ENCODE assay signal across 30 mouse cellular contexts in the genomic region with DNA sequence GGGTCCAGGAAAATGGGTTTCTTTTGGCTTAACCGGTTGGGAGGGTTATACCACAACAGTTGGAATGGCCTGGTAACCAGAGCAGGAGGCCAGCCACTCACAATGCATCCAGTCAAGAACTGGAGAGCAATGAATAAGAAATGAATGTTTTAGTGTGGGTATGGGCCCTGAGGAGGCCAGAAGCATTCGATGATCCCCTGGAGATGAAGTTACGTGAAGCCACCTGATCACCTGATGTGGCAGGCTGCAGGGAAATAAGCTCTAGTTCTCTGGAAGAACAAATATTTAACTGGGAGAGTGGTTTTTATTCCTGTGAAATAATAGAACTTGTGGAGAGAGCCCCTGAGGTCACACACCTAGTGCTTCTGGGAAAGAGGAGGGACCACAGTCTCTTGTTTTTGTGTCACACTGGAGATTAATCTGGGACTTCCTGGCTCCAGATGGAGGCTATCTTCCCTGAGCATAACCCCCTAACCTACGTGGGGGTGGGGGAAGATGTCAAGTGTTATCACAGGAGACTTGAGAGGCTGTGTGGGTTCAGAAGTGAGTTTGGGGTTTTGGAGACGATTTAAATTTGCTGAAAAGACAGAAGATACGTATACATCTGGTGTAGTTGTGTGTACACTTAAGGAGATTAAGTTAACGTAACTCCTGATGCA. TPM values are rescaled to one million over a fixed set of nuclear protein-coding genes. Genes with fewer than 3 reads are reported as not detected.
DNase-seq lines count a peak whose midpoint lies in the region; ATAC-seq and TF ChIP-seq lines count a peak whose summit lies in the region.
"Had no signal": no experiment of that assay in that cellular context is flagged by ENCODE, and none has a peak within 500 bp of the region (broad histone marks: within the 10 kb centered on the region; RNA-seq: fewer than 3 reads in every experiment).

No protein-coding gene starts in this region.

- no peak for TF ChIP-seq CTCF in kidney, adult 2 months (conservative IDR thresholded peaks at IDR 0.05; ENCODE audit: insufficient read depth, insufficient read length, low read depth, low read length)
- TF ChIP-seq CTCF in MEL (IDR thresholded peaks at IDR 0.05 in 2 of 3, conservative IDR thresholded peaks at IDR 0.05 in 1 of 3; ENCODE audit: control insufficient read depth in 1 of 3, insufficient read depth in 1 of 3, low read depth in 2 of 3, low read length in 3 of 3, poor library complexity in 1 of 3, severe bottlenecking in 1 of 3) = no peak

- TF ChIP-seq RAD21 in MEL (IDR thresholded peaks at IDR 0.05; ENCODE audit: low read depth, low read length) = no peak

- no peak overlapping the region for H3K4me3 ChIP-seq in kidney, adult 2 months (ENCODE audit: insufficient read depth, low read depth, low read length)
- H3K4me3 ChIP-seq in kidney, embryonic 14.5 days (ENCODE audit: low read length) = no peak overlapping the region
- H3K4me3 ChIP-seq in midbrain, embryonic 11.5 days (ENCODE audit: low read depth, low read length) = no peak overlapping the region
- H3K4me3 ChIP-seq in midbrain, embryonic 14.5 days (replicated peaks; ENCODE audit: low read depth, low read length) = no peak overlapping the region
- no peak overlapping the region for H3K4me3 ChIP-seq in MEL (ENCODE audit: control insufficient read depth in 1 of 2, insufficient read depth in 1 of 2, low read depth in 2 of 2, low read length in 2 of 2)
- H3K4me3 ChIP-seq: embryonic facial prominence, embryonic 10.5 days; embryonic facial prominence, embryonic 13.5 days; erythroblast, embryonic 14.5 days; forebrain, embryonic 12.5 days; forebrain, embryonic 15.5 days; heart, adult 2 months; hindbrain, embryonic 12.5 days; hindbrain, embryonic 15.5 days had no signal

- H3K36me3 ChIP-seq in kidney, adult 2 months (ENCODE audit: control insufficient read depth, insufficient read depth, low read length) = no peaks in the 10 kb centered on the region
- H3K36me3 ChIP-seq in kidney, embryonic 14.5 days (ENCODE audit: control insufficient read depth, insufficient read depth, low read length) = no peaks in the 10 kb centered on the region
- H3K36me3 ChIP-seq in midbrain, embryonic 11.5 days (ENCODE audit: control insufficient read depth, insufficient read depth, low read length) = no peaks in the 10 kb centered on the region
- H3K36me3 ChIP-seq in midbrain, embryonic 14.5 days (ENCODE audit: control insufficient read depth, insufficient read depth, low read length) = no peaks in the 10 kb centered on the region
- no peaks in the 10 kb centered on the region; a peak in 1 of 4 replicates for H3K36me3 ChIP-seq in MEL (ENCODE audit: control insufficient read depth in 1 of 2, insufficient read depth in 2 of 2, low read length in 2 of 2)
- H3K36me3 ChIP-seq: embryonic facial prominence, embryonic 10.5 days; embryonic facial prominence, embryonic 13.5 days; forebrain, embryonic 12.5 days; forebrain, embryonic 15.5 days; G1E; hindbrain, embryonic 12.5 days; hindbrain, embryonic 15.5 days had no signal

- H3K27ac ChIP-seq in kidney, adult 2 months (ENCODE audit: insufficient read depth, low read depth, low read length) = no peak overlapping the region
- H3K27ac ChIP-seq in kidney, embryonic 14.5 days (ENCODE audit: low read depth, low read length) = no peak overlapping the region
- H3K27ac ChIP-seq in midbrain, embryonic 11.5 days (ENCODE audit: low read depth, low read length) = no peak overlapping the region
- no peak overlapping the region for H3K27ac ChIP-seq in midbrain, embryonic 14.5 days (replicated peaks; ENCODE audit: low read depth, low read length)
- H3K27ac ChIP-seq in MEL (ENCODE audit: control insufficient read depth, low read depth, low read length) = no peak overlapping the region
- H3K27ac ChIP-seq: embryonic facial prominence, embryonic 10.5 days; embryonic facial prominence, embryonic 13.5 days; forebrain, embryonic 12.5 days; forebrain, embryonic 15.5 days; heart, adult 2 months; hindbrain, embryonic 12.5 days; hindbrain, embryonic 15.5 days had no signal

- no peaks in the 10 kb centered on the region for H3K27me3 ChIP-seq in kidney, adult 2 months (replicated peaks; ENCODE audit: control insufficient read depth, insufficient read depth, low read length)
- no peaks in the 10 kb centered on the region for H3K27me3 ChIP-seq in kidney, embryonic 14.5 days (ENCODE audit: control insufficient read depth, insufficient read depth, low read length)
- H3K27me3 ChIP-seq in midbrain, embryonic 11.5 days (ENCODE audit: control insufficient read depth, insufficient read depth, low read length) = no peaks in the 10 kb centered on the region
- no peaks in the 10 kb centered on the region for H3K27me3 ChIP-seq in midbrain, embryonic 14.5 days (ENCODE audit: control insufficient read depth, insufficient read depth, low read length)
- no peaks in the 10 kb centered on the region for H3K27me3 ChIP-seq in MEL (ENCODE audit: control insufficient read depth in 1 of 2, insufficient read depth in 2 of 2, low read length in 2 of 2)
- H3K27me3 ChIP-seq: CH12.LX; embryonic facial prominence, embryonic 13.5 days; forebrain, embryonic 12.5 days; forebrain, embryonic 15.5 days; hindbrain, embryonic 12.5 days; hindbrain, embryonic 15.5 days had no signal

- H3K4me2 ChIP-seq in kidney, embryonic 14.5 days (replicated peaks; ENCODE audit: low read depth, low read length) = no peak overlapping the region
- no peak overlapping the region for H3K4me2 ChIP-seq in midbrain, embryonic 11.5 days
- H3K4me2 ChIP-seq in midbrain, embryonic 14.5 days (ENCODE audit: low read length) = no peak overlapping the region
- H3K4me2 ChIP-seq: embryonic facial prominence, embryonic 13.5 days; forebrain, embryonic 12.5 days; forebrain, embryonic 15.5 days; heart, embryonic 11.5 days; hindbrain, embryonic 12.5 days; hindbrain, embryonic 15.5 days had no signal

- 55% methylated on average over 7 of the region's 7 CpGs for WGBS in kidney, adult 2 months
- 55% methylated on average over 7 of the region's 7 CpGs for WGBS in kidney, embryonic 14.5 days
- 57% methylated on average over 7 of the region's 7 CpGs for whole genome bisulfite sequencing in midbrain, embryonic 11.5 days
- 58% methylated on average over 7 of the region's 7 CpGs for WGBS in midbrain, embryonic 14.5 days

- no peaks in the 10 kb centered on the region for H3K79me2 ChIP-seq in MEL (ENCODE audit: control insufficient read depth, insufficient read depth, low read length, poor library complexity)

- no peak for TF ChIP-seq EP300 in MEL (IDR thresholded peaks at IDR 0.05; ENCODE audit: low read depth in 1 of 2, low read length in 2 of 2)

- DNase-seq in kidney, adult 2 months = peak; percentile 7
- DNase-seq in midbrain, embryonic 11.5 days (ENCODE audit: low spot score, missing footprints) = peak; percentile 78
- no peak for DNase-seq in midbrain, embryonic 14.5 days
- peak; percentile 24 for DNase-seq in MEL (ENCODE audit: low read depth, low spot score)
- no peak for DNase-seq in adrenal gland, adult 18-20 months (ENCODE audit: low spot score in 2 of 2)
- no peak for DNase-seq in frontal cortex, adult 2 months (ENCODE audit: extremely low spot score in 1 of 2, low spot score in 1 of 2)
- DNase-seq: adrenal gland, adult 8-10 months; adrenal gland, postnatal 25 days; B cell, adult 2 months; cerebellum, adult 11-12 months; cerebellum, adult 8-10 months; cerebellum, postnatal 10 days; cerebellum, postnatal 36 days; embryo, embryonic 11 days; gastrocnemius, postnatal 25 days; heart, adult 2 months had no signal

- H3K4me1 ChIP-seq in kidney, adult 2 months (ENCODE audit: control insufficient read depth, insufficient read depth, low read length) = no peaks in the 10 kb centered on the region
- H3K4me1 ChIP-seq in kidney, embryonic 14.5 days (ENCODE audit: control insufficient read depth, insufficient read depth, low read length) = no peaks in the 10 kb centered on the region
- peaks cover 2% of the 10 kb centered on the region; the same call in 1 of the 2 replicates for H3K4me1 ChIP-seq in midbrain, embryonic 11.5 days (ENCODE audit: control insufficient read depth, insufficient read depth, low read length)
- H3K4me1 ChIP-seq in midbrain, embryonic 14.5 days (ENCODE audit: control insufficient read depth, insufficient read depth, low read length) = 0 out of 2 replicates have a peak, but pooled peaks cover 9% of the 10 kb centered on the region
- H3K4me1 ChIP-seq in MEL (ENCODE audit: control insufficient read depth in 1 of 2, insufficient read depth in 2 of 2, low read length in 2 of 2) = peaks cover 0 to 3% of the 10 kb centered on the region in 2 experiments; a peak in 1 of 4 replicates
- H3K4me1 ChIP-seq: forebrain, embryonic 15.5 days had no signal

- no peak for ATAC-seq in kidney, embryonic 14.5 days (ENCODE audit: low FRiP score, low TSS enrichment)
- ATAC-seq in midbrain, embryonic 11.5 days (ENCODE audit: low FRiP score) = no peak
- ATAC-seq in midbrain, embryonic 14.5 days (ENCODE audit: low FRiP score, low TSS enrichment) = no peak
- ATAC-seq: forebrain, embryonic 15.5 days had no signal

- TF ChIP-seq POLR2A in kidney, adult 2 months (IDR thresholded peaks at IDR 0.05; ENCODE audit: low read depth, low read length) = no peak
- no peak for TF ChIP-seq POLR2A in MEL (IDR thresholded peaks at IDR 0.05; ENCODE audit: control insufficient read depth in 1 of 2, insufficient read depth in 1 of 2, low read depth in 1 of 2, low read length in 2 of 2, poor library complexity in 1 of 2)

- no peak overlapping the region for H3K9ac ChIP-seq in kidney, embryonic 14.5 days (ENCODE audit: low read depth, low read length)
- no peak overlapping the region for H3K9ac ChIP-seq in midbrain, embryonic 11.5 days (ENCODE audit: low read length)
- H3K9ac ChIP-seq in midbrain, embryonic 14.5 days (replicated peaks; ENCODE audit: low read length) = no peak overlapping the region
- H3K9ac ChIP-seq in MEL (ENCODE audit: control insufficient read depth, low read depth, low read length, poor library complexity, severe bottlenecking) = no peak overlapping the region
- H3K9ac ChIP-seq: embryonic facial prominence, embryonic 13.5 days; forebrain, embryonic 12.5 days; forebrain, embryonic 15.5 days; hindbrain, embryonic 12.5 days; hindbrain, embryonic 15.5 days had no signal

- no peaks in the 10 kb centered on the region for H3K9me3 ChIP-seq in kidney, embryonic 14.5 days (ENCODE audit: control insufficient read depth, low read length)
- no peaks in the 10 kb centered on the region for H3K9me3 ChIP-seq in midbrain, embryonic 11.5 days (ENCODE audit: control insufficient read depth, low read length)
- H3K9me3 ChIP-seq in midbrain, embryonic 14.5 days (ENCODE audit: control insufficient read depth, low read length) = no peaks in the 10 kb centered on the region
- no peaks in the 10 kb centered on the region for H3K9me3 ChIP-seq in MEL (replicated peaks; ENCODE audit: insufficient read depth, low read length)
- H3K9me3 ChIP-seq: embryonic facial prominence, embryonic 10.5 days; embryonic facial prominence, embryonic 13.5 days; forebrain, embryonic 12.5 days; forebrain, embryonic 15.5 days; G1E; hindbrain, embryonic 12.5 days; hindbrain, embryonic 15.5 days had no signal

RNA-seq across cellular contexts. Expression of a gene that starts 7.5 kb away (rescaled TPM):
- 0.06 TPM in 1 of 2 replicates, not detected in the other for polyA plus RNA-seq in kidney, adult 2 months (2012; rRNA removed)
- 0.13 TPM in 1 of 2 replicates, not detected in the other for polyA plus RNA-seq in kidney, embryonic 14.5 days (2014; fragmentation: Nextera tagmentation; extraction: Ambion mirVana)
- polyA plus RNA-seq in midbrain, embryonic 11.5 days (2014; fragmentation: Nextera tagmentation; extraction: Ambion mirVana) = 0.22 TPM in 1 of 2 replicates, not detected in the other
- 0.11 TPM in 1 of 2 replicates, not detected in the other for polyA plus RNA-seq in midbrain, embryonic 14.5 days (2014; fragmentation: Nextera tagmentation; extraction: Ambion mirVana)
- total RNA-seq in MEL (2012; rRNA removed) = not detected in 2 replicates
- under 1 TPM in 1 of 2 experiments, not detected in 1; 0.63 TPM for polyA plus RNA-seq in MEL (2012; ENCODE audit: insufficient read depth in 1 of 2, insufficient read length in 2 of 2, low read depth in 1 of 2, low replicate concordance in 2 of 2, missing spikeins in 1 of 2)
- total RNA-seq in adrenal gland, adult 18-20 months (2021) = not detected
- 0.06 TPM in 1 of 2 replicates, not detected in the other for polyA plus RNA-seq in frontal cortex, adult 2 months (2012; rRNA removed)
- total RNA-seq: adrenal gland, adult 8-10 months; adrenal gland, postnatal 25 days; CH12.LX; gastrocnemius, adult 18-20 months; gastrocnemius, postnatal 25 days; heart, adult 2 months; heart, postnatal 25 days; hematopoietic stem cell, adult 5-6 weeks had no signal
- polyA plus RNA-seq: embryonic facial prominence, embryonic 10.5 days; erythroblast, embryonic 14.5 days; G1E; heart, adult 2 months had no signal

Comparison
In these comparisons a context has a peak if more than half of its experiments do, and no peak if none do; other contexts are left out.
1. DNase-seq: peak in kidney, adult 2 months (single experiment), midbrain, embryonic 11.5 days (single experiment) and MEL (single experiment); none in midbrain, embryonic 14.5 days (single experiment), adrenal gland, adult 18-20 months (0 of 2) and frontal cortex, adult 2 months (0 of 2).